Mouse (Mus musculus) testis, adult 2 months (tissue): Measurements from ENCODE around the gene Dpf1.

Experiments used
- CTCF ChIP-seq: fragments of 200-500 bp; IDR thresholded peaks from 2 replicates; pipeline ENCODE4 v1.5.1; 2012; ENCODE audit warnings: low read depth, mild to moderate bottlenecking, inconsistent platforms, low read length, moderate library complexity; ENCODE audit not compliant: control insufficient read depth, insufficient read depth, insufficient replicate concordance
- POLR2A ChIP-seq: fragments of 200-500 bp; IDR thresholded peaks from 2 replicates; pipeline ENCODE4 v1.6.1; 2012; ENCODE audit warnings: low read depth, mild to moderate bottlenecking, inconsistent platforms, low read length, moderate library complexity; ENCODE audit not compliant: control insufficient read depth

DNA sequence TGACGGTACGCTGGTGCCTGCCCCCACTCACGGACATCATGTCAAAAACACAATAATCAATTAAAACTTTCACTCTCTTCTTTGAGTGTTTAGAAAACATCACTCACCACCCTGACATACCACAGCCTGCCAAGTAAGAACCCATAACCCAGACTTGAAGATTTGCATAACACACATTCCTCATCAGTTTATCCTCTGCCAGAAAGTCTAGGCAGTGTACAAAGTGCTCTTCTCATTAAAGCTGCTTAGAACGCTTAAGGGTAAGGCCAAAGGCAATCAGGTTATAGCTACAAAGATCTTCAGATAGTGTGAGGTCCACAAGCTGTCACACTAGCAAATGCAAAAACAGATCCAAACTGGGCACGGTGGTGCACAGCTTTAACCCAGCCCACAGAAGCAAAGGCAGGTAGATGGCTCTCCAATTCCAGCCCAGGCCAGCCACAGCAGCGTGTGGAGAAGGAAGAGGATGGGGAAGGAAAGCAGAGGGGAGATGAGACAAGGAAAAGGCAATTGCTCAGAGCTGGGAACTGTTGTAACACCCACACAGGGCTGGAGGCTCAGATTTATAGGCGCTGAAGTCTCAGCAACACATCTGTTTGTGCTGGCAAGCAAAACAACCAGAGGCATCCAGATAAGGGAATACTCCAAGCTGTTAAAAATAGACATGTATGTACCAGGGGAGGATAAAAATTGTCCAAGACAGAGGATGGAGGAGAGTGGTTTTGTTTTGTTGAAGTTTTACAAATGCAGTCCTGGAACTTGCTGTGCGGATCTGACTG is 31.9 kb upstream of the Dpf1 start:
- no peak for TF ChIP-seq CTCF
- TF ChIP-seq POLR2A, result no peak
